Mouse (Mus musculus) heart, embryonic 12.5 days (tissue): ENCODE measurements around the gene Zfp335. TPM values are rescaled to one million over a fixed set of nuclear protein-coding genes. Genes with fewer than 3 reads are reported as not detected.
"Not testable (repeated sequence)": the region's sequence is repeated elsewhere in the genome, so short reads cannot be mapped to it uniquely, and the experiment has no call there.

Source experiments
- ATAC-seq: fragments of 200-750 bp; cut with Nextera tagmentation; 2 replicates; pipeline ENCODE4 v1.8.0; 2017; ENCODE audit warnings: moderate TSS enrichment, moderate library complexity; ENCODE audit not compliant: insufficient number of reproducible peaks, low FRiP score
- H3K27ac ChIP-seq: fragments of 300-500 bp; sonication (generic); 2 replicates; pipeline ENCODE4 v1.5.1; 2016; ENCODE audit warnings: mild to moderate bottlenecking, moderate library complexity; ENCODE audit not compliant: poor library complexity, severe bottlenecking
- H3K27me3 ChIP-seq: fragments of 300-500 bp; sonication (generic); replicated peaks from 2 replicates; pipeline ENCODE4 v1.6.1; 2016; ENCODE audit warnings: mild to moderate bottlenecking, moderate library complexity
- H3K36me3 ChIP-seq: fragments of 300-500 bp; sonication (generic); 2 replicates; pipeline ENCODE4 v1.6.1; 2016; ENCODE audit warnings: mild to moderate bottlenecking, moderate library complexity
- H3K4me1 ChIP-seq: fragments of 300-500 bp; sonication (generic); replicated peaks from 2 replicates; pipeline ENCODE4 v1.6.1; 2016; ENCODE audit warnings: mild to moderate bottlenecking
- H3K4me2 ChIP-seq: fragments of 300-500 bp; sonication (generic); 2 replicates; pipeline ENCODE4 v1.6.1; 2016; ENCODE audit warnings: mild to moderate bottlenecking, moderate library complexity
- H3K4me3 ChIP-seq: fragments of 300-500 bp; sonication (generic); 2 replicates; pipeline ENCODE4 v1.5.1; 2016; ENCODE audit warnings: mild to moderate bottlenecking
- H3K9ac ChIP-seq: fragments of 300-500 bp; sonication (generic); 2 replicates; pipeline ENCODE4 v1.6.1; 2016; ENCODE audit warnings: mild to moderate bottlenecking, moderate library complexity
- H3K9me3 ChIP-seq: fragments of 300-500 bp; sonication (generic); replicated peaks from 2 replicates; pipeline ENCODE4 v1.6.1; 2016; ENCODE audit warnings: mild to moderate bottlenecking, moderate library complexity
- WGBS: fragments of 180-500 bp; shearing (Covaris S2); methylation state at CpG from one replicate; pipeline ENCODE4 v1.1.7; 2016; 5-methylcytosine and 5-hydroxymethylcytosine counted together
- polyA plus RNA-seq: library from polyadenylated mRNA; unstranded; fragments of >200 nt; fragmentation: Nextera tagmentation; extraction: Ambion mirVana; gene quantifications from 2 replicates; pipeline ENCODE4 v1.2.1, GENCODE M21; 2016

Zfp335 gene
- polyA plus RNA-seq, 1 experiment from 2014 or later = 11.4 TPM

DNA sequence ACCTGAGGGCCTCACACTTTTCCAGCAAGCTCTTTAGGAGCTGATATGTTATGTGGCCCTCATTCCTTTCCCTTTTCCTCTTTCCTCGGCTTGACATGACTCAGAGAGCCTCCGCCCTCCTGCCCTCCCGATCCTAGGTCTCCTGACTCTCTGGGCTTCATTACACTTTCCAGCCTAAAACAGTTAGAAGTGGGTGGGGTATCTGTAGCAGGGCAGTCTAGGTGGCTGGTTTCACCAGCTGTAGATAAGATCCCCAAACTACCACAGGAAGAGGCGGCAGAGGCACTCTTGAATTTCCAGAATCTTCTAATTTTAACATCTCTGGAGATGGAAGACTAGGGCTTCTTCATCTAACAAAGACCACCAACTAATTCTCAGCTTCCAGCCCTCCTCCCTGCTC, 47.0 kb downstream of the Zfp335 start:
- Histone ChIP-seq H3K4me2 (no peak overlapping the region), H3K4me1 (peaks cover 38% of the 10 kb centered on the region), H3K36me3 (no peaks in the 10 kb centered on the region), H3K9ac (no peak overlapping the region), H3K27ac (no peak overlapping the region), H3K4me3 (no peak overlapping the region), H3K9me3 (peaks cover 8% of the 10 kb centered on the region), H3K27me3 (peaks cover 5% of the 10 kb centered on the region; the same call in 1 of the 2 replicates)
- 49% methylated on average over 4 of the region's 4 CpGs for WGBS
- no peak for ATAC-seq

DNA sequence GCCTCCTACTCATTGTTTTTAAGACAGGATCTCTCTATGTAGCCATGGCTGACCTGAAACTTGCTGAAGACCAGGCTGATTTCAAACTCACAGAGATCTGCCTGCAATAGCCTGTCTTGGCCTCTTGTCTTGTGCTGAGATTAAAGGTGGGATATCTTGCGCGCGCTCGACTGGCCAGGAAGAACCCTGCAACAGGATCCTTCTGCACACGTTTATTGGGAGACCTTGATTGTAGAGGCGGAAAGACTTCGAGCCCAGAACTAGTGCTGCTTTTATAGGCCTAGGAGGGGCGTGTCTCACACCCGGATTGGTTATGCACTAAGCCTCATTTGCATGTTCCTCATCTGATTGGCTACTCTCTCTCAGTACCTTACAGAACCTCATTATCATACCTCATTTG, 48.1 kb downstream of the Zfp335 start:
- H3K36me3 ChIP-seq, H3K4me2 ChIP-seq, H3K27ac ChIP-seq, ATAC-seq, H3K9ac ChIP-seq, H3K9me3 ChIP-seq, H3K4me3 ChIP-seq: not testable (repeated sequence)
- H3K4me1 ChIP-seq = peaks cover 44% of the 10 kb centered on the region
- 87% methylated on average over 9 of the region's 9 CpGs for WGBS
- peaks cover 14% of the 10 kb centered on the region for H3K27me3 ChIP-seq

- H3K9me3 ChIP-seq = no peaks in the 10 kb centered on the region; the same call in 1 of the 2 replicates
- H3K4me1 ChIP-seq = peaks cover 47% of the 10 kb centered on the region
- H3K27me3 ChIP-seq = peaks cover 25% of the 10 kb centered on the region
- H3K4me3 ChIP-seq = no peak overlapping the region
- no peaks in the 10 kb centered on the region for H3K36me3 ChIP-seq
- peak; percentile 58 for ATAC-seq
- 41% methylated on average over 9 of the region's 9 CpGs for WGBS
- no peak overlapping the region for H3K9ac ChIP-seq
- H3K27ac ChIP-seq = no peak overlapping the region
- no peak overlapping the region for H3K4me2 ChIP-seq
Measured at GRCm38 (mm10) chr2:164862179-164862861, 49.2 kb downstream of the Zfp335 start.

GRCm38 (mm10) chr2:164861094-164861493, 50.5 kb downstream of the Zfp335 start:
- H3K27me3 ChIP-seq = peaks cover 38% of the 10 kb centered on the region
- no peak overlapping the region for H3K27ac ChIP-seq
- no peak for ATAC-seq
- peaks cover 48% of the 10 kb centered on the region for H3K4me1 ChIP-seq
- no peaks in the 10 kb centered on the region for H3K36me3 ChIP-seq
- H3K4me2 ChIP-seq = no peak overlapping the region
- H3K9ac ChIP-seq = no peak overlapping the region
- no peaks in the 10 kb centered on the region for H3K9me3 ChIP-seq
- 70% methylated on average over 4 of the region's 4 CpGs for WGBS
- H3K4me3 ChIP-seq = no peak overlapping the region

DNA sequence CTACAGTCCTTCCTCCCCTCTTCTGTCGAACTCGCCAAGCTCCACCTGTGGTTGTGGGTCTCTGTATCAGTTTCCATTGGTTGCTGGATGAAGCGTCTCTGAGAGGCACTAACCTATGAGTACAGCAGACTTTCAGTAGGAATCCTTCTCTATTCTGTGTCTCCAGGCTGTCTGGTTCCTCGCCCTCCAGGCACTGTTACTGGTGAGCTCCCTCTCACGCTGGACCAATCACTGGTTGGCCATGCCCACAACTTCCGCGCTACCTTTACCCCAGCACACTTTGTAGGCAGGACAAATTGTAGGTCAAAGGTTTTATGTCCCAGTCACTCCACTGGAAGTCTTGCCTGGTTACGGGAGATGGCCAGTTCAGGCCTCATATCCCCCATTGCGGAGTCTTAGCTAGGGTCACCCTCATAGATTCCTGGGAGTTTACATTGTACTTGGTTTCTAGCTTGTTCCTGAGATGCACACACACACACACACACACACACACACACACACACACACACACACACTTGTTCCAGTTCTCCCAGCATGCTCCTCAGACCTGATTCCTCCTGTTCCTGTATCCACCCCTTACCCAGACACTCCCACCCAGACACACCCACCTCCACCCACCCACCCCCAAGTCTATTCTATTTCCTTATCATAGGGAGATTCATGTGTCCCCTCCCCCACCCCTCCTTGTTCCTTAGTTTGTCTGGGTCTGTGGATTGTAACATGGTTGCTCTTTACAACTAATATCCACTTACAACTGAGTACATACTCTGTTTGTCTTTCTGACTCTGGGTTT, 51.7 kb downstream of the Zfp335 start:
- Histone ChIP-seq H3K9ac (no peak overlapping the region), H3K9me3 (no peaks in the 10 kb centered on the region), H3K4me2 (no peak overlapping the region), H3K4me1 (peaks cover 47% of the 10 kb centered on the region), H3K27ac (no peak overlapping the region), H3K27me3 (peaks cover 49% of the 10 kb centered on the region), H3K36me3 (no peaks in the 10 kb centered on the region), H3K4me3 (no peak overlapping the region)
- no peak for ATAC-seq
- WGBS = 56% methylated on average over 9 of the region's 9 CpGs

- Histone ChIP-seq H3K4me2 (no peak overlapping the region), H3K4me1 (peaks cover 42% of the 10 kb centered on the region), H3K36me3 (no peaks in the 10 kb centered on the region), H3K9me3 (no peaks in the 10 kb centered on the region), H3K27me3 (peaks cover 56% of the 10 kb centered on the region), H3K27ac (no peak overlapping the region), H3K4me3 (no peak overlapping the region), H3K9ac (no peak overlapping the region)
- 37% methylated on average over 2 of the region's 2 CpGs for WGBS
- ATAC-seq = no peak
Measured at GRCm38 (mm10) chr2:164859155-164859554, 52.4 kb downstream of the Zfp335 start.

DNA sequence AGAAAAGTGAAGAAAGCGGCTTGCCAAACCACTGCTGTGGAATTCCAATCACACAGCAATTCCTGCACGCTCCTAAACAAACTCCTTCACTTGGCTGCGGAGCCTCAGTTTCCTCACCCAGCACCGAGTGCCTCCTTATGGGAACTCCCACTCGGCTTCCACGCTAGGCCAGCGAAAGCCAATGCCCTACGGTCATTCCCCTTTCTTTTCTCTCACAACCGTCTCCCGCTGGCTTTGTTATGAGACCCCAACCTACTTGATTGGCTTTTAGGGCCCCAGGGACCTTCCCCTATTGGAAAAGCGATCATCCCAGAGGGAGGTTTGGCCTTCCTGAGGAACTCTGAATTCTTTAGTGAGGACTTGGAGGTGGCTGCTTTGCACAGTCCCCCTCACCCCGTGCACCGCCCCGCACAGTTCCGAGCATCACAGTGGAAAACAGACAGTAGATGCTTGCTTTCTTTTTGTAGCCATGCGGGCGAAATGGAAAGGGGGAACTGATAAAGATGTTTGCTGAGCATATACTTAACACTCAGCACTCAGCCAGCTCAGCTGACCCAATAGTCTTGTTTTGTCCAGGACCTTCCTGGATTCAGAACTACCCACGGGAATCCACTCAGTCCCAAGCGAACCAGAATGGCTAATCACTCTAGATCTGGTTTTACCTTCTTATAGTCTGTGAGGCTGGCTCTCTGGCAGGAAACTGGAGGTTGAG, 53.6 kb downstream of the Zfp335 start:
- H3K27ac ChIP-seq = no peak overlapping the region
- peaks cover 40% of the 10 kb centered on the region for H3K4me1 ChIP-seq
- no peaks in the 10 kb centered on the region for H3K36me3 ChIP-seq
- H3K4me3 ChIP-seq = peak overlapping the region; percentile 57
- peak overlapping the region; percentile 98 for H3K4me2 ChIP-seq
- WGBS = 5% methylated on average over 19 of the region's 19 CpGs
- H3K9ac ChIP-seq = peak overlapping the region; percentile 68
- H3K27me3 ChIP-seq = peaks cover 60% of the 10 kb centered on the region
- no peak for ATAC-seq
- H3K9me3 ChIP-seq = no peaks in the 10 kb centered on the region

DNA sequence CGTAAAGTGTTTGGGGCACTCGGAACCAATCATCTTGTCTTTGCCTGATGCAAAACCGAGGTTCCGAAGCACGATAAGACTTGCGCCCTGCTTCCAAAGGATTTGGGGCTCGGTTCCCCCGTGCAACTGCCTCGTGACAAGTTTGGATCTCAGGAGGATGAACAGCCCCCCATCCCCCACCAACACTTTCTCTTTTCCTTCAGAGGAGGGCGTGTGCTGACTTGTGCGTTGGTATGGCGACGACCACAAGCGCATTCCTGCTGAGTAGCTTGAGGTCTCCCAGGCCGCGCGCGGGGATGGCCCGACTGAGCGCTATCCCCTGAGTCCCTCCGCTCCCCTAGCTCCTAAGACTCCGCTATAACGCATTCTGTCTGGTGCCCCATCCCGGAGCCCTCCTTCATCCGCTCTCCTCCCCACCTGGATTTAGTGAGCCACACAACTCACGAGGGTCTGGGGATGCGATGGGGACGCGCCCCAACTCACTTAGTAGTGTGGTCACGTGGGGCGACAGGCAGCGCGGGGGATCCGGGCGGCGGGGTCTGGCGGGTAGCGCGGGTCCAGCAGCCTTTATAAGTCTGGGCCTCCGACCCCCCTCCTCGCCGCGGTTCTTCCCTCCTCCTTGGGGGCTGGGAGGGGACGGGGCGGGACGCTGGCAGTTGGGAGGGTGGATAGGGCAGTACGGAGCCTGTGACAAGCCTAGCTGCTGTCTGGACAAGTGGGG, 54.3 kb downstream of the Zfp335 start, which contains the start of gene Pltp:
Gene Pltp, minus strand, starts transcription at position 611 of the 721 bp plus-strand sequence.
- Histone ChIP-seq H3K9me3 (no peaks in the 10 kb centered on the region), H3K4me3 (peak within 1 kb of the TSS; percentile 57), H3K27ac (no peak within 1 kb of the TSS), H3K4me2 (peak within 1 kb of the TSS; percentile 98), H3K36me3 (no peaks in the 10 kb centered on the region), H3K27me3 (peaks cover 68% of the 10 kb centered on the region), H3K4me1 (peaks cover 35% of the 10 kb centered on the region), H3K9ac (peak within 1 kb of the TSS; percentile 68)
- ATAC-seq = peak; percentile 58; the same call in 1 of the 2 replicates
- WGBS = under 1% methylated on average over 47 of the region's 47 CpGs

- peak overlapping the region; percentile 98 for H3K4me2 ChIP-seq
- H3K9me3 ChIP-seq = no peaks in the 10 kb centered on the region
- H3K4me3 ChIP-seq = peak overlapping the region; percentile 57
- H3K27ac ChIP-seq = no peak overlapping the region
- 1% methylated on average over 42 of the region's 42 CpGs for WGBS
- peak; percentile 27; the same call in 1 of the 2 replicates for ATAC-seq
- H3K4me1 ChIP-seq = peaks cover 27% of the 10 kb centered on the region
- no peaks in the 10 kb centered on the region for H3K36me3 ChIP-seq
- peak overlapping the region; percentile 68 for H3K9ac ChIP-seq
- H3K27me3 ChIP-seq = peaks cover 71% of the 10 kb centered on the region
Measured at GRCm38 (mm10) chr2:164856309-164857100, 55.1 kb downstream of the Zfp335 start.

- H3K4me3 ChIP-seq, H3K36me3 ChIP-seq, H3K9ac ChIP-seq, H3K4me2 ChIP-seq, ATAC-seq, H3K9me3 ChIP-seq, H3K27ac ChIP-seq: not testable (repeated sequence)
- 80% methylated on average over 5 of the region's 5 CpGs for WGBS
- H3K27me3 ChIP-seq = peaks cover 71% of the 10 kb centered on the region
- H3K4me1 ChIP-seq = peaks cover 26% of the 10 kb centered on the region
Measured at GRCm38 (mm10) chr2:164855572-164855971, 56.0 kb downstream of the Zfp335 start.
